Mouse (Mus musculus) kidney, adult 2 months (tissue): ENCODE measurements around the gene Magi2.

Experiments
- CTCF ChIP-seq: fragments of 200-500 bp; conservative IDR thresholded peaks from 2 replicates; pipeline ENCODE4 v1.5.1; 2011; ENCODE audit warnings: low read depth, mild to moderate bottlenecking, control low read depth, low read length, moderate library complexity, mixed read lengths; ENCODE audit not compliant: insufficient read depth, insufficient read length
- POLR2A ChIP-seq: fragments of 200-500 bp; IDR thresholded peaks from one replicate; pipeline ENCODE4 v1.6.1; 2011; ENCODE audit warnings: low read depth, low read length, control low read depth

DNA sequence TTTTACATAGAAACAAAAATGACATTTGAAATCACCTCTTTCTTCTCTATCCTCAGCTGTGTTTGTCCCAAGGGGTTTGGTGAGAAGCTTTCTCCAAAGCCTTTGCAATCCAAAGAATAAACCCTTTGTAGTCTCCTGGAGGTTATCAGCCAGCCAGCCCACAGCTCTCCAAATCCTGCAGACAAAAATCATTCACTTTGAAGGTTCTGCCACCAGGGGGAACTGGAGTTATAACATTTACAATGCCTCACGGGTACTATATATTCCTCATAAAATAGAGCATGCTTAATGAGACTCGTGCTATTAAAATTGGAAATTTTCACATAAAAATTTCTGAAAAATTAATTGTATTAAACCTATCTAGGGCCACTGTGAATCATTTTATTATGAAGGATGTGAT, 202.5 kb downstream of the Magi2 start:
- TF ChIP-seq POLR2A, result no peak
- no peak for TF ChIP-seq CTCF
